Mouse (Mus musculus) liver, postnatal 0 days (tissue): Measurements from ENCODE around the gene Trmt5. TPM values are rescaled to one million over a fixed set of nuclear protein-coding genes. Genes with fewer than 3 reads are reported as not detected.

Source experiments
- ATAC-seq: fragments of 200-750 bp; cut with Nextera tagmentation; 2 replicates; pipeline ENCODE4 v1.8.0; 2017; ENCODE audit warnings: mild to moderate bottlenecking, moderate library complexity
- DNase-seq: peaks from one replicate; pipeline ENCODE4 v3.0.0-alpha.2; 2016
- H3K27ac ChIP-seq: fragments of 300-500 bp; sonication (generic); 2 replicates; pipeline ENCODE4 v1.5.1; 2014; ENCODE audit warnings: antibody characterized with exemption, moderate library complexity, mild to moderate bottlenecking, low read depth
- H3K27me3 ChIP-seq: fragments of 300-500 bp; sonication (generic); 2 replicates; pipeline ENCODE4 v1.6.1; 2014; ENCODE audit warnings: low read length, control low read depth, mixed read lengths; ENCODE audit not compliant: insufficient read depth
- H3K36me3 ChIP-seq: fragments of 300-500 bp; sonication (generic); replicated peaks from 2 replicates; pipeline ENCODE4 v1.6.1; 2014; ENCODE audit warnings: mild to moderate bottlenecking, control low read depth, low read length, moderate library complexity, mixed read lengths; ENCODE audit not compliant: insufficient read depth
- H3K4me1 ChIP-seq: fragments of 300-500 bp; sonication (generic); 2 replicates; pipeline ENCODE4 v1.6.1; 2014; ENCODE audit warnings: antibody characterized with exemption, mild to moderate bottlenecking, control low read depth; ENCODE audit not compliant: insufficient read depth
- H3K4me2 ChIP-seq: fragments of 300-500 bp; sonication (generic); 2 replicates; pipeline ENCODE4 v1.6.1; 2014; ENCODE audit warnings: low read depth, mild to moderate bottlenecking, low read length, moderate library complexity, mixed read lengths
- H3K4me3 ChIP-seq: fragments of 300-500 bp; sonication (generic); 2 replicates; pipeline ENCODE4 v1.5.1; 2014; ENCODE audit warnings: low read depth, low read length
- H3K9ac ChIP-seq: fragments of 300-500 bp; sonication (generic); replicated peaks from 2 replicates; pipeline ENCODE4 v1.6.1; 2014; ENCODE audit warnings: mild to moderate bottlenecking, moderate library complexity
- H3K9me3 ChIP-seq: fragments of 300-500 bp; sonication (generic); 2 replicates; pipeline ENCODE4 v1.6.1; 2016; ENCODE audit warnings: mild to moderate bottlenecking, control low read depth, low read length, mixed read lengths
- CTCF ChIP-seq: sonication (generic); IDR thresholded peaks from 2 replicates; pipeline ENCODE4 v1.5.1; 2016; ENCODE audit warnings: antibody characterized with exemption, low read depth
- EP300 ChIP-seq: IDR thresholded peaks from 2 replicates; pipeline ENCODE4 v1.6.1; 2016; ENCODE audit warnings: antibody characterized with exemption, low read depth, mild to moderate bottlenecking
- polyA plus RNA-seq: library from polyadenylated mRNA; unstranded; fragments of >200 nt; fragmentation: Nextera tagmentation; extraction: Ambion mirVana; gene quantifications from 2 replicates; pipeline ENCODE4 v1.2.1, GENCODE M21; 2015

Gene Trmt5
- polyA plus RNA-seq, 1 experiment from 2014 or later, result 4.7 TPM

DNA sequence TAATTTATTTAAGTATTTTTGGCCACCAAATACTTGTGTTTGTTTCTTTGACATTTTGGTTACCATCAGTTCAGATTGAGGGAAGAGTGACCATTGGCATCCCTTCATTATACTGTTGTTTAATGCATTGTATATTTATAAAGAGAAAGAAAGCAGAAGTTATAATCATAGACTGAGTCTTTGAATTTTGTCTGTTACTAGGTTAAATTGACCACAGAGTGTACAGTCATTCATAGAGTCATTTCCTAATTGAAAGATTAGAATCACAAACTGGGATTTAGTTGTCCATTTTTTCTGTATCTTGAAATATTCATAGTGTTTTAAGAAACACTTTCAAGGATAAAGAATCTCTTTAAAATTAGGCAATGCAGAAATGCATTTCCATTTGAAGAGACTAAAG, 55.0 kb downstream of the Trmt5 start:
- Histone ChIP-seq H3K4me1 (no peaks in the 10 kb centered on the region), H3K27ac (no peak overlapping the region), H3K9ac (no peak overlapping the region), H3K27me3 (no peaks in the 10 kb centered on the region), H3K9me3 (no peaks in the 10 kb centered on the region), H3K4me2 (no peak overlapping the region), H3K36me3 (no peaks in the 10 kb centered on the region), H3K4me3 (no peak overlapping the region)
- TF ChIP-seq EP300 (no peak), CTCF (no peak)
- ATAC-seq (no peak), DNase-seq (no peak)

- H3K4me1 ChIP-seq, result no peaks in the 10 kb centered on the region
- H3K36me3 ChIP-seq, result no peaks in the 10 kb centered on the region
- H3K4me2 ChIP-seq, result no peak overlapping the region
- no peaks in the 10 kb centered on the region for H3K9me3 ChIP-seq
- TF ChIP-seq CTCF (no peak), EP300 (no peak)
- no peak overlapping the region for H3K9ac ChIP-seq
- ATAC-seq, result no peak
- H3K4me3 ChIP-seq, result no peak overlapping the region
- DNase-seq, result no peak
- no peak overlapping the region for H3K27ac ChIP-seq
- H3K27me3 ChIP-seq, result no peaks in the 10 kb centered on the region
These were observed 56.3 kb downstream of the Trmt5 start for GRCm38 (mm10) chr12:73230196-73230595.

Other genes starting within 250 kb of the Trmt5 start
- gene Six1, start 232.8 kb downstream of the Trmt5 start, polyA plus RNA-seq, result 0.04 and 0.17 TPM in 2 replicates
- not detected in 2 replicates for gene Six4, start 173.3 kb downstream of the Trmt5 start, polyA plus RNA-seq
- 8.6 and 8.9 TPM in 2 replicates for gene Mnat1, start 163.0 kb downstream of the Trmt5 start, polyA plus RNA-seq
- 2.6 and 4.4 TPM in 2 replicates for gene Slc38a6, start 69 bp upstream of the Trmt5 start, polyA plus RNA-seq